Mouse (Mus musculus) gastrocnemius, postnatal 14 days (tissue): ENCODE measurements around the gene 2410015M20Rik. TPM values are rescaled to one million over a fixed set of nuclear protein-coding genes. Genes with fewer than 3 reads are reported as not detected.
A peak's percentile ranks its signal among the peaks of the same experiment; 100 is the strongest.
"Not testable (repeated sequence)": the region's sequence is repeated elsewhere in the genome, so short reads cannot be mapped to it uniquely, and the experiment has no call there.

ENCODE experiments used
- DNase-seq: peaks from one replicate; pipeline ENCODE4 v3.0.0; 2021; ENCODE audit warnings: mixed read lengths
- intact Hi-C: fragments of 180-260 bp; cut with DNase I; formaldehyde crosslinking; loops from one replicate; pipeline ENCODE4 v1.15.1; 2025; ENCODE audit warnings: low total_unique reads
- total RNA-seq, 2 experiments: library from RNA; stranded (reverse); gene quantifications; 2 replicates each; pipeline ENCODE4 v1.2.3; 2021

2410015M20Rik gene
- total RNA-seq, 2 experiments from 2014 or later = 193 to 194 TPM

DNA sequence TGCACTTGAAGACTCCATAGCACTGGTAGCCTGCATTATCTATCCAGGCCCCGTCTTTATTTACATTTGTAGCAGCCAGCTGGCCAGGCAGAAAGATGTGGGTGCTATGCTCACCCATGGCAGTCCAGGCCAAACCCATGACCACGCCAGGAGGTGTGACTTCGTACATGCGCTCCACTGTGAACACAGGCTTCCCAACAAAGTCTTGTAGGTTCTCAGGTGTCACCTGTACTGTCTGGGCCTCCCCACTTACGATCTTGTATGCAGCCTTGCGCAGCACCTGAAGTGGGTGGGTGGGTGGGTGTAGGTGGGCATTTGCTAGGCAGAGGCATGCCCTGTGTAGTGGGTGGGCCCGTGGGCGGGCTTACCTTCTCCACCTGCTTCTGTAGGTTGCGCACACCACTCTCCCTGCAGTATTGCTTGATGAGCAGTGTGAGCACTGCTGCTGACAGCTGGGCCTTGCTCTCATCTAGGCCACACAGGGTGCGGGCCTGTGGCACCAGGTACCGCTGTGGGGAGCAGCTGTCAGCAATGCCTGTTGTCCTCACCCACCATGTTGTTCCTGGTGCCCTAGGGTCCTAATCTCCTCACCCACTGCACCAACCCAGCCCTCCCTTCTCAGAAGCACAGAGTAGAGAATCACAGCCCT is 5.7 kb upstream of the 2410015M20Rik start:
- DNase-seq = no peak
- intact Hi-C loops = no loop called here

GRCm38 (mm10) chr17:56614391-56615135 is 5.0 kb upstream of the 2410015M20Rik start:
- DNase-seq = no peak

DNA sequence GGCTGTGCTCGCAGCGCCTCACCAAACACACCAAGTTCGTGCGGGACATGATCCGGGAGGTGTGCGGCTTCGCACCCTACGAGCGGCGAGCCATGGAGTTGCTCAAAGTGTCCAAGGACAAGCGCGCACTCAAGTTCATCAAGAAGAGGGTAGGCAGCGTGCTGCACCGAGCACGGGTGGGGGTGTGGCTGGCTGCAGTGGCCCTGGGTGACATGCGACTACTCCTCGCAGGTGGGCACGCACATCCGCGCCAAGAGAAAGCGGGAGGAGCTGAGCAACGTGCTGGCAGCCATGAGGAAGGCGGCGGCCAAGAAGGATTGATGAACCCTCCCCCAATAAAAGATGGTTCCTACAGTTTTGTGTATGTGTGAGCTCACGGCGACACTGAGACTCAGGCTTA is 4.3 kb upstream of the 2410015M20Rik start:
- DNase-seq, intact Hi-C loops: not testable (repeated sequence)

More at GRCm38 (mm10) chr17:56614391-56615135, 5.0 kb upstream of the 2410015M20Rik start:
- intact Hi-C loops = no loop called here

DNA sequence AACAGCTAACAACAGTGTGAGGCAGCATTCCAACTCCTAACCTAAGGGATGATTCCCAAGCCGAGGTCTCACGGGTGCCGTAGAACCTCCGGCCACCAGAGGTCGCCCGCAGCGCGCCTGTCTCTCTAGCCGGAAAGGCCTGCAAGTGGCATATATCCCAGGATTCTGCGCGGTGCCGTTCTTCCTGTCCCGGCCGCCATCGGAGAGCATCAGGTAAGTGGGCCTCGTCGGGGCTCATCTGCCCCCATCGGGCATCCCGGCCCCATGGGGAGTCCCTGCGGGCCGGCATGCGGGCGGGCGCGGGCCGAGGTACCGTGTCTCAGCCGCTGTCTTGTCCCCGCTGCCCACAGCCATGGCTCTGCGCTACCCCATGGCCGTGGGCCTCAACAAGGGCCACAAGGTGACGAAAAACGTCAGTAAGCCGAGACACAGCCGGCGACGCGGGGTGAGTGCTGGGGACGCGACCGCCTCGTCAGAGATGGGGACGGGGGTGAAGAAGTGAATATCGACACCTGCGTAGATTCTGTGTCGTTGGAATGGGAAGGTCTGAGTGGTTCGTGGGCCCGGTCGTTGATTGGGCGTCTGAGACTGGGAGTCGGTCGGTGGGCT is 3.8 kb upstream of the 2410015M20Rik start, which contains the start of gene Rpl36:
Rpl36 (plus strand) TSS at position 181 of the 609 bp plus-strand sequence.
- intact Hi-C loops = no loop called here
- peak; percentile 95 for DNase-seq

DNA sequence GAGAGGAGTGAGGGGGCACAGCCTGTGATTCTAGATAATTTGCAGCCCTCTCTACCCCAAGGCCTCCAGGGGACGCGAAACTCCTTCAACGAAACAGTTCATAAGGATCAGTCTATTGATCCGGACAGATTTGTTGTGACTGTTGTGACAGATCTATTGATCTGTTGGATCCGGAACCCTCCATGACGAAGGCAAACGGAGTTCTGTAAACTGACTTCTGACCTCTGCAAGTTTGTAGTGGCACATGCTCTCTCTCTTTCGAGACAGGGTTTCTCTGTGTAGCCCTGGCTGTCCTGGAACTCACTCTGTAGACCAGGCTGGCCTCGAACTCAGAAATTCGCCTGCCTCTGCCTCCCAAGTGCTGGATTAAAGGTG is 3.0 kb upstream of the 2410015M20Rik start:
- intact Hi-C loops = not testable (repeated sequence)

GRCm38 (mm10) chr17:56611861-56612564 is 2.4 kb upstream of the 2410015M20Rik start:
- intact Hi-C loops = no loop called here
- DNase-seq = peak; percentile 36

More for the DNA sequence above, 3.0 kb upstream of the 2410015M20Rik start:
- DNase-seq = not testable (repeated sequence)

DNA sequence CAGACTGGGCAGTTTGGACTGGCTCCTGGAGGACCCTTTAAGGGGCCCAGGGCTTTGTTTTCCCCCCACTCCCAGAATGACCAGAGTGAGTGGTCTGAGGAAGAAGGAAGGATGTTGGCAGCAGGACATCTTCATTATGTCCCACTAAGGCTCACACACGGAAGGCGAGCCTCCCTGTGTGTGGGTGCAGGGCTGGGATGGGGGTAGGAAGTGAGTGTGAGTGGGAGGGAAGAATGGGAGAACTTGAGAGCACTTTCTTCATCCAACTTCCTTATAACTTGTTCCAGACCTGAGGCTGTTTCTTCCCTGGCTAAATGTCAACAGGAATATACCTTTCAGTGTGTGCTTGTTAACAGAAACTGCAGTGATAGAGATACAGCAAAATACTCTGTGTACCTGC is 1.8 kb upstream of the 2410015M20Rik start:
- intact Hi-C loops = no loop called here
- no peak for DNase-seq

GRCm38 (mm10) chr17:56608699-56609098 is 872 bp downstream of the 2410015M20Rik start:
- intact Hi-C loops = no loop called here

DNA sequence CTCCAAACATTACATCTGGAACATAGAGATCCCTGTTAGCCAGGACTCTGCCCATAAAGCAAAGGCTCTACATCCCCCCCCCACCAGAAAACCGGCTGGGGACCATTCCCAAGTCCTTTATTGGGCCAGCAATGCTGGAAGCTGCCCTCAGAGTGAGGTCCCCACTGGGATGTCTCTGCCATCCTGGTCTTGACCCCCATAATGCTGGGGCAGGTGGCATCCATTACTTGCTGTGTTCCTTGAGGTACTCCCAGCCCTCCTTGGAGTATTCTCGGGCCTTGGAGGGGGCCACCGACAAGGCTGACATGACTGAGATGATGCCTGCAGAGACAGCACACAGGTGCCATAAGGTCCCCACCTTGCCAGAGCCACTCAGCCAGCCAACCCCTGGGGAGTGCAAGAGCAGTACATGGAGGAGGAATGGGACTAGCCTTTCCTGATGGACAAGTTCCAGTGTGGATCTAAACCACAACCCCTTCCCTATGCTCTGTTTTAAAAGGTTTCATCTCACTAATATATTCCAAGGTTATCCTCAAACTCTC is 2.0 kb downstream of the 2410015M20Rik start:
- intact Hi-C loops = no loop called here
- no peak for DNase-seq

More at GRCm38 (mm10) chr17:56608699-56609098, 872 bp downstream of the 2410015M20Rik start:
- DNase-seq = no peak

GRCm38 (mm10) chr17:56605431-56605830 is 4.1 kb downstream of the 2410015M20Rik start:
- intact Hi-C loops = no loop called here

DNA sequence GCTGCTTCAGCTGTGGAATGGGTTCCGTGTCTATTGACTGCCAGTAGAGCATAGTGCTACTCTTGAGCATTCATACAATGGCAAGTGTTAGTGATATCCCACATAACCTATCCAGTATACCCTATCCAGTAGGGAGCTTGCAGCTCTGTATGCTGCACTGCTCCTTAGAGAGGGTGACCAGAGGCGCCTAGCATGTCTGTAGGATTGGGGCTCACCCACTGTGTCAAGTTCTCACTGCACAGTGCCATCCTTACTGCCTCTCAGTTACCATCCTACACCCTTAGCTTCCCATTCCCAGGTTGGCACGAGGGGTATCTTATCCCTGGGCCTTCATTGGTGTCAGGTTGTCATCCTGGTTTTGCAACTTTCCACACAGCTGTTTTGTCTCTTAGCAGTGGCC is 5.1 kb downstream of the 2410015M20Rik start:
- intact Hi-C loops = no loop called here
- no peak for DNase-seq

More at GRCm38 (mm10) chr17:56605431-56605830, 4.1 kb downstream of the 2410015M20Rik start:
- DNase-seq = no peak

GRCm38 (mm10) chr17:56604070-56604380 is 5.5 kb downstream of the 2410015M20Rik start:
- intact Hi-C loops = no loop called here
- DNase-seq = no peak

- intact Hi-C loops = no loop called here
- no peak for DNase-seq
Observed at GRCm38 (mm10) chr17:56603186-56604069, 6.1 kb downstream of the 2410015M20Rik start.

- intact Hi-C loops = no loop called here
- peak; percentile 55 for DNase-seq
Observed at GRCm38 (mm10) chr17:56593527-56594271, 15.9 kb downstream of the 2410015M20Rik start.

DNA sequence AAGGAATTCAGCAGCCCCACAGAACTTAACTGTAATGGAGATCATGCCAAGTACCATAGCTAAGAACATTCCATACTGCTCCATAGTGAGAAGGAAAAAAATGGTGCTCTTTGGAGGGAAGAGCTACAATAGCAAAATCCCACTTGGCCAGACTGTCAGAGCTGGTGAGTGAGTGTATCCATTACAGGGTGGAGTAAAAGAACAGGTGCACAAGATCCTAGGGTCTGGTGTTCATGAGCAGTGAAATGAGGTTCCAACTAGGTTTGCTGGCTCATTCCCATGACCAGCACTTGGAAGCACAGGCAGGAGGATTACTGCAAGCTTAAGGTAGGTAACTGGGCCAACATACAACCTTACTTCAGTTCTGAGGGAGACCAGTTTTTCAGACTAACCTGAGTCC is 17.0 kb downstream of the 2410015M20Rik start:
- intact Hi-C loops = no loop called here
- DNase-seq = no peak

- no peak for DNase-seq
Observed at GRCm38 (mm10) chr17:56588921-56589320, 20.6 kb downstream of the 2410015M20Rik start.

DNA sequence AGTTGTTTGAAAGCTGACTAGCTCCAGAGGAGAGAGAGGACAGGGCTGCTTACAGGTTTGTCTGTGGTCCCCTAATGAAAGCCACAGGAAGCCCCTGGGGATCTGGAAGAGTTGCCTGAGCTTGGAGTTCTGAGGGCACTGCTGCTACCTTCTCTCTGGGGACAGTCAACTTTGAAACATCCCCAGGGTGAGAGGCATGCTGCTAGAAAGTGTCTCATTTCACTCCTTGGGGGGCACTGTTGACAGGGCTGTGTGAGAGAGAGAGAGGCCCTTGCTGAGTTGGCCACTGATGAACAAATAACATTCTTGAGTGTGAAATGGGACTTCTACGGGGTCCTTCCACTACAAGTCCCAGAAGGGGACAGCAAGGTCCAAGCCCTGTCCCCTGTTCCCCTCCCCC is 21.8 kb downstream of the 2410015M20Rik start:
- intact Hi-C loops = no loop called here
- no peak for DNase-seq

More at GRCm38 (mm10) chr17:56588921-56589320, 20.6 kb downstream of the 2410015M20Rik start:
- intact Hi-C loops = no loop called here
